Mouse (Mus musculus) right cerebral cortex, postnatal 36 days (tissue): ENCODE results near the gene Agpat3.

Source experiments
- DNase-seq, 2 experiments: peaks; one replicate each; pipeline ENCODE4 v3.0.0; 2022; ENCODE audit warnings: low spot score in 2 of 2, mixed read lengths in 1 of 2

Gene Agpat3

GRCm38 (mm10) chr10:78297576-78298484 lies 54.5 kb downstream of the Agpat3 start:
- peak; percentile 69 to 82 for DNase-seq

DNA sequence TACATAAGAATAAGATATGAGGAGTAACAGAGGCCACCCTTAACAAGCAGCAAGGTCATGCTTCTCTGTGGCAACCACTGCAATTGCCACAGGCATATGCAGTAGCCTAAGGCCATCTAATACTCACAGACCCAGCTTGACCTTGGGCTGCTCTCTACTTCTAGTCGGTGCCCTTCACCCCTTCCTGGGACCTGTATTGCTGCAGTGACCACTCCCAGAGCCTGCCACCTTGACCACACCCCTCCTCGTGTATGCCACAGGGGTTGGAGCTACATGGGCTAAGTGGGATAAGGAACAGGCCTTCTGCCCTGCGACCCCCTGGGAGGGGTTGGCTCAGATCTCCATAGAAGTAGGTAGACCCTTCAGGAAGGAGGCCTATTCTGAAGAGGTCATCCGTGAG lies 55.3 kb downstream of the Agpat3 start:
- DNase-seq = no peak

DNA sequence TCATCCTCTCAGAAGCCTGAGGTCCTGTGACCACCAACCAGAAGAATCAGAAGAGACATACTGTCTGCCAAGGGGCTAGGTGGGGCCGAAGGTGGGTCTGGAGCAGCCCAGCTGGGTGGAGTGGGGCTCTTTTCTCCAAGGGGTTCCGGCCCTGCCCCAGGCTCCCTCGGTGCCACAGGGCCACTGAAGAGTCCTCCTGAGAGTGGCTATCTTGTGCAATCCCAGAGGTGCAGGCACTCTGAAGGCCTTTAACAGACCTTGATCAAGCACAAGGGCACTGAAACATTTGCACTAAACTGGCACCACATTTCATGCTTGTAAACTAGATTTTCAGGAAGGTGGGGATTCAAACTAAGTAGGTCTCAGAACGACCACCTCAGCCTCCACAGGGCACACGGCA lies 55.9 kb downstream of the Agpat3 start:
- DNase-seq = no peak

DNA sequence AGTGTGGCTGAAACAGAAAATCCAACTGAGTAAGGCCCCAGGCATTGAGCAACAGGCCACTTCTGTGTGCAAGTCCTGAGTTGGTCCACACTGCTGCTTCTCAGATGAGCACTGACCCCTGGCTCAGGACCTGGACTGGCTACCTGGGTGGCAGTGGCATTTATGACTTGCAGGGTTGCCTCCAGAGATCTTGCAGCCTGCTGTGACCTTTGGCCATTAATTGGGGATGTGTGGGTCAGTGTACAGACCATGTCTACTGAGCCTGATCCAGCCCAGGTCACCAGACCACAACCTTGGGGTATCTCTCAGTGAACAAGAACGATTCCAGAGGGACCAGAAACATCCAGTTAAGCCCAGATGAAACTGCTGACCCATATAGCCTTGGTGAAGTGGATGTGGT lies 58.7 kb downstream of the Agpat3 start:
- DNase-seq = no peak

- no peak for DNase-seq
These were observed 59.9 kb downstream of the Agpat3 start for GRCm38 (mm10) chr10:78292381-78292780.

DNA sequence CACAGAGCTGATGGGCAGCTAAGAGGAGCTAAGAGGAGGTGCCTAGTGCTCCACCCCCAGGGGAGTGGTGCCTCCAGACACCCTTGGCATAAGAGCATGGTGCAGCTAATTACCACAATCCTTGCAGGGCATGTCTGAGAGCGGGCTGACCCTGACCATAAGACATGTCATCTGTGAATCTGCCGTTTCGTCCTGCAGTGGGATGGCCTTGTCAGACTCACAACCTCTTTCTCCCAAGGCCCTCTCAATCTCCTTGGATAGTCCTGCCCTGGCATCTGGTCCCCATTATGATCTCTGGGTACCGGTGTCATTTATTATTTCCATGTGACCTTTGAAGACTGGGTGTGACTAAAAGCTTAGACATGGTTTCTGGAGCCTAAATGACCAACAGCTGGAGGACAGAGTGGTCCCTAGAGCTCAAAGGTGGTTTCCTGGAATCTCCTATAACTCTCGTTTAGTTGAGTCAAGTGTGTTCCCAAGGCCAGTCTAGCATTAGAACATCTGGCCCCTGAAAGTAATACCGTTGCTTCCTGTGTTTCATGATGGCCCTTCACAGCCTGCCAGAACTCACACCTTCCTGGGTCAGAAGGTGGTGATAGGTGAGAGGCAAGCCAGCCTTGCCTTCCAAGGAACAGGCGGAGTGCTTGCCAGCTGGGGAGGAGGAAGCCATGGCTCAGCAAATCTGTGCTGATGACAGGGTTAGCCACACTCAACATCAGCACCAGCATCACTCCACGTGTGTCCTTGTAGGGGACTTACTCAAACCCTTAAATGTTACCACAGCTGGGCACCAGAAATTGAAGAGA lies 61.4 kb downstream of the Agpat3 start:
- DNase-seq = no peak

DNA sequence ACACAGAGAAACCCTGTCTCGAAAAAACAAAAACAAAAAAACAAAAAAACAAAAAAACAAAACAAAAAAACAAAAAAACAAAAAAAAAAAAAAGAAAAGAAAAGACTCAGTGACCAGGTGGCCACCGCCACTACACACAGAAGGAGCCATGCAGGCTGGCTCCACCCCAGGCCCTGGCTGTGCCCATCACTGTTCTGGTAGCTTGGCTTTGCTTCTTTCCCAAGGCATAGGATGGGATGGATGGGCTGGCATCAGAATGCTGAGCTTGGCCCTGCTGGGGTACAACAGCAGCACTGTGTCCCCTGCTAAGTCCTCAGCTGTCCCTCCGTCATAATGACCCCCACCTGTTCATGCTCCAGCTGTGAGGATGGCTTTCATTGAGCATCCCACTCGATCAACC lies 63.4 kb downstream of the Agpat3 start:
- DNase-seq = no peak

- DNase-seq = no peak
These were observed 64.2 kb downstream of the Agpat3 start for GRCm38 (mm10) chr10:78288135-78288534.

DNA sequence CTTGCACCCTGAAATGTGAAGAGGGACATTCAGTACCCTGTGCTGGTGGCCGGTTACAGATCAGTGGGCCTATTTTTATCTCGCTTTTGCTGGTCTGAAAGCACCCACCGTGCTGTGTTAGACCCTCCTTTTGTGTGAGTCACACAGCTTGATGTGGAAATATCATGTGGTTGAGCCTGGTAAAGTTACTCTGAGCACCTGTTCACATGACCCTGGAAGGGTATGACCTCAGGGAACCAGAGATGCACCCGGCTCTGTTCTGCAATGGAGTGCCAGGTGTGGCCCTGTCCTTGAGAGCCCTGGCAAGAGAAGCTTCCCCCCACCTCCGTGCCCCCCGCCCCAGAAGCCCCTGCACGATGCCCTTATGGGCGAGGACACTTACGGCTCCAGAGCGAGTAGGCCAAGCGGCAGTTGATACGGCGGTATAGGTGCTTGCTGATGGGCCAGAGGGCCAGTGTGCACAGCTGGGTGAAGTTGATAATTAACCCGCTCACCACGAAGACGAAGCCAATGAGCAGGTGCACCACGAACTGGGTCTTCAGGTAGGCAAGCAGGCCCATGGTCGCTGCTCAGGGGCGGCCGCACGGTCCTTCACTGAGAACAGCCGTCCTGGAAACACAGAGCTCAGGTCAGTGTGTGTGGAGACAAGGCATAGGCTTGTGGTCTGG lies 64.7 kb downstream of the Agpat3 start:
- DNase-seq = no peak

DNA sequence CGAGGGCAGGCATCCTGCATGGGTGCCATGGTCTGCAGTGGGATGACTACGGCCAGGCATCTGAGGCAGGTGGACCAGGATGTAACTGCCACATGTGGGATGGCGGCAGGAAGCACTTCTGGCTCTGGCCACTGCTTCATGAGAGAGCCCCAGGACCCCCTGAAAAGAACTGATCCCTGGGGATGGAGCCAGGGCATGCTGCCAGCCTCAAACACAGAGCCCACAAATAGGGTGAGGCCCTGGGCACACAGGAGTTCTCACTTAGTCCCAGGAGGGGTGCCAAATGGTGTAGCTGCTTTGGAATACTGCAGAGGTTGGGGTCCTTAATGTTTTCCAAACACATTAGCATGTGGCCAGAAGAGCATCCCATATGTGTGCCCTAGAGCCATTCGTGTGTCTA lies 66.3 kb downstream of the Agpat3 start:
- DNase-seq = no peak

DNA sequence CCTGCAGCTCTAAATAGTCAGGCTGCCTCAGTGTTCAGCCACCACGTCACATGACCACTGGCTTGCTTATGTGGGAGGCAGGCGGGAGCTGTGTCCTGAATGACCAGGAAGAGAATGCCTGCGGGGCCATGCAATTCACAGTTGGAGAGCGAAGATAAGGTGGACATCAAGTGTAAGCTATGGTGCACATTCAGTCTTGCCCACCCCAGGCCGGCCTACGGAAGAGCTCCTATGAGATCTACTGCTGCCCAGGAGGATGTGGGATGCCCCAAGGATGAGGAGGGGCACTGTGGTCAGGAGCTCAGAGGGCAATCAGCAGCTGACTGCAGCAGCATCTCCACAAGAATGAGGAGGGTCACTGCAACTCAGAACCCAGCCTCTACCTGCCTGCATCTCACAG lies 66.9 kb downstream of the Agpat3 start:
- DNase-seq = no peak

DNA sequence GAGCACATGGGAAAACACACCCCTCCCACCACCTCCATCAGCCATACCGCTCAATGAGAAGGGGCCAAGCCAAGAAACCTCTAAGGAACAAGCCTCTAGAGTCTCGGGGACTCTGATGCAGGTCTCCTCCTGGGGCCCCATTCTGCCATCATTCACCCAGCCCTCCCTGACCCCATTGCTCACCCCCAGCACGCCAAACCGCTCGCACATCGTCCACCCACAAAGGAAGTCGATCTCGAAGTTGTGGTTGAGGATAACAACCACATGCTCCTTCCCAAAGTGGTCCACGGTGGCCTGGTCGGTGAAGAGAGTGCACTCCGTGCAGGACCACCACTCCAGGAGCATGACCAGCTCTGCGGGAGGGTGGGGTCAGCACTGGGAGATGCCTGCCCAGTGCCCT lies 67.5 kb downstream of the Agpat3 start:
- DNase-seq = no peak

DNA sequence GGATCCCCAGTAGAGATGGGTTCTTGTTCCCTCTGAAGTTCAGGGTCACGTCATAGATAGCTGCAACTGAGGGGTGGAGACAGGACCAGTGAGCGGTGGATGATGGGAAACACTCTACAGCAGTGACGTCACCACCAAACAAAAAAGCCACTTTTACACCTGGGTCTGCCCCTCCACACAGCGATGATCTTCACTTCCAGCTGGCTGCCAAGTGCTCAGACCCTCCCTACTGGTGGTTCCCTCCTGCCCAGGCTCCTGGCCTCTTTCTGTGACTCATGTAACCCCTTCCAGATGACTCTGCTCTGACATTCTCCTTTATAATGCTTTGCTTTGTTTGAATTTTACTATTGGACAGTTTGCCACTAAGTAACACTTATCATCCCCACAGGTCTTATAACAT lies 69.9 kb downstream of the Agpat3 start:
- no peak for DNase-seq

DNA sequence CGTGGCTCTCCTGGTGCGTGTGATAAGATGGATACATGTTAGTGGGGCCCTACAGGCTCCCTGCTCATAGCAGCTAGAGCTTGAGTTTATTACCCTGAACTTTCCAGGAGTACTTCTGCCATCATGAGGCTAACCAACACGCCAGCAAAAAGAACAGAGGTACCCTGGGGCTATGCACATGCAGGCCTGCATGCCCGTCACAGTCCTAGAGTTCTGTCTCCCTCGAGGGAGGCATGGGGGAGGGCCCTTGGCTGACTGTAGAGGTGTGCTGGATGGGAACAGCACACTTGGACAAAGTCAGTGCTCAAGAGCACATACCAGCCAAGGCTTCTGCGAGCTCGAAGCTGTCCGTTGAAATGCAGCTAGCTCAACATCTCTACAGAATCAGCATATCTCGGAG lies 71.8 kb downstream of the Agpat3 start:
- no peak for DNase-seq

DNA sequence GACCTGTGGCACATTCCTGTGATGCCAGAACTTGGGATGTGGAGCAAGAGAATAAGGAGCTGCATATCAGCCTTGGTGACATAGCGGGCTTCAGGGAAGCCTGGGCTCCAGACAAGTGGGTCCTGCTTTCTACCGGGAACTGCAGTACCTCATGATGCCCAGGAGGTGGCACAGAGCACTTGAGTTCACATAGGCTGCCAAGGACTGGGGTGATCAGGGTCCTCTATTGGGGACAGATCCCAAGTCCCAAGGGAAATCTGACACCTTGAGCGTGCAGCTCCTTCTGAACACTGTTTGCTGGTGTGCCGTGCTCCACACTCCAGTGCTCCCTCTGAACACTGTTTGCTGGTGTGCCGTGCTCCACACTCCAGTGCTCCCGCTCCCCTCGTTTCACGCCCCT lies 73.1 kb downstream of the Agpat3 start:
- peak in 1 of 2 experiments; percentile 24 for DNase-seq

DNA sequence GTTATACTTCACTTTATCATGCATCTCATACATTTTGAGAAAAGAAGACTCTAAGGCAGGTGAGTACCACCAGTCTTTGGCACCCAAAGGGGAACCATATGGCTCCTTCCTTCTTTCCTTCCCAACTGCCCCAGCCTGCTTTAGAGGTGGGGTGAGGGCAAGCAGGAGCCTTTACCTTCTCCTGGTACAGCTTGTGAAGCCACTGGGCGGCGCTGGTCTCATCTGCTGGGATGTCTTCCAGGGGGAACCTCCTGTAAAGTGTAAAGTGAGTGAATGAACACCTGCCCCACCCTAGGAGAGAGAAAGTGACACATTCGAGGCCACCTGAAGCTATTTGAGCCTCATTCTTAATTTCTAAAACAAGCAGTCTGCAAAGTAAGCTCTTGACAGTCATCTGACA lies 74.5 kb downstream of the Agpat3 start:
- DNase-seq = no peak

DNA sequence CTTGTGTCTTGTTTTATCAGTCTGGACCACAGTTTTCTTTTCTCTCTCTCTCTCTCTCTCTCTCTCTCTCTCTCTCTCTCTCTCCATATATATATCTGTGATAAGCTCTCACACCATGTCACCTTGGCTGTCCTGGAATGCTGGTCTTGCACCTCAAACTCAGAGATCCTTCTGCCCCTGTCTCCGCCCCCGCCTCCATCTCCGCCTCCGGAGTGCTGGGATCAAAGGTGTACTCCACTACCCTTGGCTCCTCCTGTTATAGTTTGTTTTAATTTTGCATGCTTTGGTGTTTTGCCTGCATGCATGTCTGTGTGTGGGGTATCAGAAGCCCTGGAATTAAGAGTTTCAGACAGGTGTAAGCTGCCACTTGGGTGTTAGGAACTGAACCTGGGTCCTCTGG lies 76.0 kb downstream of the Agpat3 start:
- no peak for DNase-seq

DNA sequence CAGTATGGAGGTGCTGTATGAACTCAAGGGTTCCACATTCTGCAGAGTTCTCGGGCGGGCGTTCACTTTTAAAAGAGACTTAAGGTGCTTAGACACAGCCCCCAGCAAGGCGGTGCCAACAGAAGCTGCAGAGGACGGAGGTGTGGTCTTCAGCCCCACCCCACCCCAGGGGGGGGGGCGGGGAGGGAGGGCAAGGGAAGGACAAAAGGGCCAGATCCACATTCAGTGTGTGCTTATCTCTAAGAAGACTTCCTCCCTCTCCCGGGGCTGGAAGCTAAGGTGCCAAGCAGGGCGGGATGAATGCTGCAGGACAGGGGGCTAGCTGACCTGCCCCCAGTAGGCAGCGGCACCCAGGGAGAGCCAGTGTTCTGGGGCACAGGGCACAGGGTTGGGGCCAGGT lies 79.4 kb downstream of the Agpat3 start:
- DNase-seq = no peak

DNA sequence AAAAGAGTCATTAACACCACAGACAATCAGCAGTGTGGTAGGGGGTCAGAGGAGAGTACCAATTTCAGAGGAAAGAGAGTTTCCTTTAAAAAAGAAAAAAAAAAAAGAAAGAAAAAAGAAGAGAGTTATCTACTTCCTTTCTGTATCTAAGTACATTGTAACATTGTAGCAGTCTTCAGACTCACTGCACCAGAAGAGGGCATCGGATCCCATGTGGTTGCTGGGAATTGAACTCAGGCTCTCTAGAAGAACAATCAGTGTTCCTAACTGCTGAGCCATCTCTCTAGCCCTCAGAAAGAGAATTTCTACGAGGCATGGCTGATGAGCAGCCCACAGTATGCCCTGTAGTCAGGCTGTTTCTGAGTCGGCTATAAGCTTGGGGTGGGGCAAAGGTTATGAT lies 86.4 kb downstream of the Agpat3 start:
- DNase-seq = no peak

DNA sequence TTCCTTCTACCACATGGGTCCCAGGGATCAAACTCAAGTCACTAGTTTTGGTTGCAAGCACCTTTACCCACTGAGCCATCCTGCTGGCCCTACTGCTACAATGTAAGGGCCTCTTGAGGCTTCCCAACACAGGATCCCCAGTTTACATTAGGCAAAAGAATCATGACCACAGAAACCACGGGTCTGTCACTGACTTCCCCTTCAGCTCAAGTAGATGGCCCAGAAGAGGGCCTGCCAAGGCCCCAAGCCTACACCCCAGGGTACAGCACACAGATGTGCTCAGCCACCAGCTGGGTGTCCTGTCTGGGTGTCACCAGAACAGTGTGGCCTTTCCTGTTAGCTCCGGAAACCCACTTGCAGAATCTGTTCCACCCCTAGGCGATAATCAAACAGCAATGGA lies 87.6 kb downstream of the Agpat3 start:
- no peak for DNase-seq

- DNase-seq = no peak
These were observed 91.2 kb downstream of the Agpat3 start for GRCm38 (mm10) chr10:78260916-78261650.

DNA sequence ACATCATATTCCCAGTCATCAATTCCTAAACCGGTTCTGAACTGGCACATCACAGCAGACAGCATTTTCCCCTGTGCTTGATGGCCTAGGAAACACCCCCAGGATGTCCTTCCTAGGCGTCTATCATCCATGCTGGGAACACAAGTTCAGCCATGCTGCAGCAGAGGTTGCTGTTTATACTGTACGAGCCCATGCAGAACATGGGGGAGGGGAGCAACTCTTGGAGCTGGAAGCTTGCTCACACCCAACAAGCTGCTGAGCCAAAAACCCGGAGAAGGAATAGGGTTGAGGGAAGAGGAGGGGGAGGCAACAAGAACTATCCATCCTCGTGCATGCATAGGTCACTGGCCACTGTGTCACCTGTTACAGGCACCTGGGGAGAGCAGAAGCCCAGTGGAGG lies 92.0 kb downstream of the Agpat3 start:
- no peak for DNase-seq
